Comparison of ENCODE assay signal across 8 mouse cellular contexts in genomic region chr10:83182573-83182960, GRCm38 (mm10).
DNase-seq lines count a peak whose midpoint lies in the region.

No protein-coding gene starts in this region.

- peak; percentile 30 to 64 for DNase-seq in heart, postnatal 36 days
- no peak for DNase-seq in heart, adult 11 months
- peak; percentile 64 for DNase-seq in adrenal gland, adult 2 months
- peak; percentile 85 for DNase-seq in embryo, embryonic 10.5 days (ENCODE audit: low spot score)
- peak; percentile 26 for DNase-seq in gastrocnemius, postnatal 25 days
- DNase-seq in layer of hippocampus, postnatal 10 days (ENCODE audit: low spot score in 2 of 2): peak; percentile 85
- DNase-seq in lung, postnatal 4 days: peak; percentile 59 to 74
- DNase-seq in spleen, postnatal 10 days (ENCODE audit: low spot score in 2 of 2): peak; percentile 57 to 87

- intact Hi-C loops in heart, postnatal 36 days (cut with DNase I): loop anchor here (2.0 to 5.0 kb wide), 3 partner anchors 80 to 274 kb away; partner anchors contain the start of gene Chst11
